Mouse (Mus musculus) erythroblast, embryonic 14.5 days (primary cell): ENCODE data around the gene Acat3.

ENCODE experiments used
- GATA1 ChIP-seq: IDR thresholded peaks from 2 replicates; pipeline ENCODE4 v1.6.1; 2012; ENCODE audit warnings: low read length, inconsistent platforms, mixed read lengths
- TAL1 ChIP-seq: IDR thresholded peaks from 3 replicates; pipeline ENCODE4 v1.6.1; 2012; ENCODE audit warnings: low read length, inconsistent platforms, mixed read lengths

DNA sequence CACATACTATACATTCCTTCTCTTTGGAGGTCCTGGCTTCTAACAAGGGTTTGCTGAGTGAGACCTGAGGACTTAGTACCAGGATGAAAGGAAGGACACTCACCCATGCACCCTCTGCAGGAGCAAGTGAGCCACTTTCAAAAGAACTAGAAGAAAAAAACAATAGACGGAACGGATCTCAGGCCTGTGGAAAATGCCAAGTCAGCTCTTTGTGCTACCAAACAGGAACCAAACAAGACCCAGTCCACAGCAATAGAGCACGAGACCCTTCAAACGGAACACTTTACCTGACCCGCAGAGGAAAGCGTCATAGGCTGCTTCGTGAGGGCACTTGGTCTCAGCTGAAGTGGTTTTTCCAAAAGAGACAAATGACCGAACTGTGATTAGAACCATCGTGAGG, 48.4 kb downstream of the Acat3 start:
- TF ChIP-seq TAL1 (no peak), GATA1 (no peak)
